Mouse (Mus musculus) bone marrow macrophage, adult 2 months (primary cell): Measurements from ENCODE around the gene Dyx1c1. TPM values are rescaled to one million over a fixed set of nuclear protein-coding genes. Genes with fewer than 3 reads are reported as not detected.

Experiments used
- H3K27ac ChIP-seq: 2 replicates; pipeline ENCODE4 v1.5.1; 2012; ENCODE audit warnings: low read depth, low read length; ENCODE audit not compliant: insufficient read depth
- H3K4me1 ChIP-seq: 2 replicates; pipeline ENCODE4 v1.6.1; 2012; ENCODE audit warnings: low read length; ENCODE audit not compliant: control insufficient read depth, insufficient read depth
- H3K4me3 ChIP-seq: 2 replicates; pipeline ENCODE4 v1.5.1; 2012; ENCODE audit warnings: mild to moderate bottlenecking, low read length, moderate library complexity; ENCODE audit not compliant: insufficient read depth
- CTCF ChIP-seq: IDR thresholded peaks from 2 replicates; pipeline ENCODE4 v1.5.1; 2012; ENCODE audit warnings: low read depth, mild to moderate bottlenecking, low read length, moderate library complexity
- POLR2A ChIP-seq: IDR thresholded peaks from 2 replicates; pipeline ENCODE4 v1.6.1; 2012; ENCODE audit warnings: mild to moderate bottlenecking, low read depth, low read length, borderline replicate concordance
- polyA plus RNA-seq: library from polyadenylated mRNA; stranded (reverse); fragments of >200 nt; gene quantifications from 2 replicates; pipeline ENCODE4 v1.2.4, GENCODE M21; 2012; ENCODE audit not compliant: missing spikeins, insufficient read depth, insufficient read length

The Dyx1c1 gene
- polyA plus RNA-seq, 1 experiment, result 0.34 TPM

- H3K4me1 ChIP-seq, result no peaks in the 10 kb centered on the region
- TF ChIP-seq CTCF (no peak), POLR2A (no peak)
- no peak overlapping the region for H3K4me3 ChIP-seq
- no peak overlapping the region for H3K27ac ChIP-seq
Observed at GRCm38 (mm10) chr9:72936301-72936700, 22.3 kb upstream of the Dyx1c1 start.

- Histone ChIP-seq H3K27ac (no peak overlapping the region), H3K4me3 (no peak overlapping the region), H3K4me1 (no peaks in the 10 kb centered on the region)
- TF ChIP-seq CTCF (no peak), POLR2A (no peak)
Observed at GRCm38 (mm10) chr9:72943424-72943823, 15.2 kb upstream of the Dyx1c1 start.

GRCm38 (mm10) chr9:72944286-72944685 is 14.3 kb upstream of the Dyx1c1 start:
- no peak overlapping the region for H3K4me3 ChIP-seq

GRCm38 (mm10) chr9:72947010-72947409 is 11.6 kb upstream of the Dyx1c1 start:
- Histone ChIP-seq H3K4me3 (no peak overlapping the region), H3K4me1 (no peaks in the 10 kb centered on the region), H3K27ac (no peak overlapping the region)
- TF ChIP-seq CTCF, result no peak
- TF ChIP-seq POLR2A, result no peak

More at GRCm38 (mm10) chr9:72944286-72944685, 14.3 kb upstream of the Dyx1c1 start:
- Histone ChIP-seq H3K4me1 (no peaks in the 10 kb centered on the region), H3K27ac (no peak overlapping the region)
- TF ChIP-seq CTCF (no peak), POLR2A (no peak)

GRCm38 (mm10) chr9:72949572-72949971 is 9.0 kb upstream of the Dyx1c1 start:
- Histone ChIP-seq H3K27ac (no peak overlapping the region), H3K4me1 (no peaks in the 10 kb centered on the region), H3K4me3 (no peak overlapping the region)
- TF ChIP-seq POLR2A, result no peak
- TF ChIP-seq CTCF, result no peak

DNA sequence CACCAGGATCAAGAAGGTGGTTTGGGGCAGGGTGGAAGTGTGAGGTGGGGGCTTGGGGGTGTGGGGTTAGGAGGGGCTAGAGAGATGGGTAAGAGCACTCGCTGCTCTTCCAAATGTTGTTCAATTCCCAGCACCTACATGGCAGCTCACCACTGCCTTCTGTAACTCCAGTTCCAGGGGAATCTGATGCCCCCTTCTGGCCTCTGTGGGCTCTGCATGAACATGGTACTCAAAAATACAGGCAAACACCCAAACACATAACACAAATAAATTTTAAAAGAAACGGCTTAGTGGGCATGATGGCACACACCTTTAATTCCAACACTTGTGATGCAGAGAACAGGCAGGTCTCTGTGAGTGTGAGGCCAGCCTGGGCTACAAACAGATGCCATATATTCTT is 3.8 kb upstream of the Dyx1c1 start:
- no peak overlapping the region for H3K27ac ChIP-seq
- no peak overlapping the region for H3K4me3 ChIP-seq
- H3K4me1 ChIP-seq, result peaks cover 4% of the 10 kb centered on the region
- TF ChIP-seq CTCF (no peak; the same call in 1 of the 2 replicates), POLR2A (no peak)

GRCm38 (mm10) chr9:72955546-72955945 is 3.0 kb upstream of the Dyx1c1 start:
- H3K27ac ChIP-seq, result no peak overlapping the region
- H3K4me3 ChIP-seq, result no peak overlapping the region
- peaks cover 4% of the 10 kb centered on the region for H3K4me1 ChIP-seq
- TF ChIP-seq CTCF, result peak; percentile 54
- no peak for TF ChIP-seq POLR2A

GRCm38 (mm10) chr9:72961346-72961745 is 2.8 kb downstream of the Dyx1c1 start:
- H3K27ac ChIP-seq, result no peak overlapping the region
- no peak for TF ChIP-seq POLR2A
- no peak for TF ChIP-seq CTCF
- no peak overlapping the region for H3K4me3 ChIP-seq
- peaks cover 22% of the 10 kb centered on the region for H3K4me1 ChIP-seq

DNA sequence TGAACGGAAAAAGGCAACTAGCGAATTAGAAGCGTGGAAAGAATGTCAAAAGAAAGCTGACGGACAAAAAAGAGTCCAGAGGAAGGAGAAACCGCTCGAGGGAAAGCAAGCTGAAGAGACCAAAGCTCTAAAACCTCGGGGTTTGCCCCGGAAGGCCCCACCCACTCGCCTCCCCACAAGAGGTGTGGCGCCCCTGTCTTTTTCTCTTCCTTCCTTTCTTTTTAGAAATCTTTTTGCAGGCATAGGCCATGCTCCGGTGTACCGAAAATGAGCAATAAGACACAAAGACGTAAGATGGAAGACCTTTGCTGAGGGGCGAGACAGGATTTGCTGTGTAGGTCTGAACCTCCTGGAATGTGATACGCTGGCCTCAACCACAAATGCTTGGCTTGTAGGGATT is 3.4 kb downstream of the Dyx1c1 start:
- H3K4me3 ChIP-seq, result no peak overlapping the region
- no peak overlapping the region for H3K27ac ChIP-seq
- peaks cover 22% of the 10 kb centered on the region for H3K4me1 ChIP-seq
- TF ChIP-seq CTCF (no peak), POLR2A (no peak)

GRCm38 (mm10) chr9:72968349-72969061 is 9.9 kb downstream of the Dyx1c1 start:
- Histone ChIP-seq H3K4me3 (peak overlapping the region; percentile 29), H3K27ac (peak overlapping the region; percentile 52), H3K4me1 (peaks cover 21% of the 10 kb centered on the region)
- TF ChIP-seq CTCF (peak; percentile 74), POLR2A (no peak)
